Mouse (Mus musculus): ENCODE results near the gene Sulf2. TPM values are rescaled to one million over a fixed set of nuclear protein-coding genes. Genes with fewer than 3 reads are reported as not detected.

Gene Sulf2
- polyA plus RNA-seq, 1 experiment from 2014 or later = 33.2 TPM

- Histone ChIP-seq H3K9me3 (replicated peaks; ENCODE audit: control insufficient read depth, low read length) (no peaks in the 10 kb centered on the region), H3K4me1 (ENCODE audit: control insufficient read depth, insufficient read depth, low read length) (peaks cover 23% of the 10 kb centered on the region), H3K36me3 (ENCODE audit: control insufficient read depth, insufficient read depth, low read length) (no peaks in the 10 kb centered on the region), H3K27me3 (replicated peaks; ENCODE audit: control insufficient read depth, insufficient read depth, low read length) (no peaks in the 10 kb centered on the region), H3K4me3 (ENCODE audit: low read depth, low read length) (no peak overlapping the region), H3K4me2 (ENCODE audit: low read length) (no peak overlapping the region), H3K27ac (ENCODE audit: low read depth, low read length) (no peak overlapping the region), H3K9ac (ENCODE audit: low read length) (no peak overlapping the region)
- no peak for DNase-seq (ENCODE audit: low spot score)
- 92% methylated on average over 3 of the region's 3 CpGs for WGBS
- no peak for ATAC-seq
These were observed 127.6 kb downstream of the Sulf2 start for GRCm38 (mm10) chr2:166027834-166028233.

- H3K4me1 ChIP-seq (ENCODE audit: control insufficient read depth, insufficient read depth, low read length) = peaks cover 31% of the 10 kb centered on the region
- DNase-seq (ENCODE audit: low spot score) = no peak
- H3K27me3 ChIP-seq (replicated peaks; ENCODE audit: control insufficient read depth, insufficient read depth, low read length) = no peaks in the 10 kb centered on the region
- H3K9ac ChIP-seq (ENCODE audit: low read length) = no peak overlapping the region
- H3K9me3 ChIP-seq (replicated peaks; ENCODE audit: control insufficient read depth, low read length) = no peaks in the 10 kb centered on the region
- no peak overlapping the region for H3K4me3 ChIP-seq (ENCODE audit: low read depth, low read length)
- WGBS = 89% methylated on average over 5 of the region's 5 CpGs
- no peak overlapping the region for H3K27ac ChIP-seq (ENCODE audit: low read depth, low read length)
- no peak overlapping the region for H3K4me2 ChIP-seq (ENCODE audit: low read length)
- ATAC-seq = no peak
- no peaks in the 10 kb centered on the region for H3K36me3 ChIP-seq (ENCODE audit: control insufficient read depth, insufficient read depth, low read length)
These were observed 129.5 kb downstream of the Sulf2 start for GRCm38 (mm10) chr2:166025943-166026342.

GRCm38 (mm10) chr2:166024621-166025020, 130.8 kb downstream of the Sulf2 start:
- H3K9me3 ChIP-seq (replicated peaks; ENCODE audit: control insufficient read depth, low read length) = no peaks in the 10 kb centered on the region
- peaks cover 28% of the 10 kb centered on the region for H3K4me1 ChIP-seq (ENCODE audit: control insufficient read depth, insufficient read depth, low read length)
- no peak overlapping the region for H3K9ac ChIP-seq (ENCODE audit: low read length)
- no peak overlapping the region for H3K4me2 ChIP-seq (ENCODE audit: low read length)
- no peaks in the 10 kb centered on the region for H3K36me3 ChIP-seq (ENCODE audit: control insufficient read depth, insufficient read depth, low read length)
- peak overlapping the region; percentile 27; the same call in 1 of the 2 replicates for H3K27ac ChIP-seq (ENCODE audit: low read depth, low read length)
- ATAC-seq (no peak; the same call in 1 of the 2 replicates), DNase-seq (ENCODE audit: low spot score) (peak; percentile 68)
- no peaks in the 10 kb centered on the region for H3K27me3 ChIP-seq (replicated peaks; ENCODE audit: control insufficient read depth, insufficient read depth, low read length)
- 64% methylated on average over 4 of the region's 4 CpGs for WGBS
- no peak overlapping the region for H3K4me3 ChIP-seq (ENCODE audit: low read depth, low read length)

GRCm38 (mm10) chr2:166024079-166024478, 131.4 kb downstream of the Sulf2 start:
- ATAC-seq = no peak
- peaks cover 25% of the 10 kb centered on the region for H3K4me1 ChIP-seq (ENCODE audit: control insufficient read depth, insufficient read depth, low read length)
- peak overlapping the region; percentile 27; the same call in 1 of the 2 replicates for H3K27ac ChIP-seq (ENCODE audit: low read depth, low read length)
- no peak overlapping the region for H3K4me2 ChIP-seq (ENCODE audit: low read length)
- no peaks in the 10 kb centered on the region for H3K36me3 ChIP-seq (ENCODE audit: control insufficient read depth, insufficient read depth, low read length)
- H3K4me3 ChIP-seq (ENCODE audit: low read depth, low read length) = no peak overlapping the region
- no peaks in the 10 kb centered on the region for H3K27me3 ChIP-seq (replicated peaks; ENCODE audit: control insufficient read depth, insufficient read depth, low read length)
- DNase-seq (ENCODE audit: low spot score) = no peak
- WGBS = 94% methylated on average over 3 of the region's 3 CpGs
- H3K9me3 ChIP-seq (replicated peaks; ENCODE audit: control insufficient read depth, low read length) = no peaks in the 10 kb centered on the region
- H3K9ac ChIP-seq (ENCODE audit: low read length) = no peak overlapping the region

Other genes starting within 250 kb of the Sulf2 start
- gene Ncoa3, start 163.0 kb downstream of the Sulf2 start, polyA plus RNA-seq (2014; fragmentation: Nextera tagmentation; extraction: Ambion mirVana) = 9.3 and 12.8 TPM in 2 replicates

Measured in forebrain, embryonic 14.5 days (tissue).